Mouse (Mus musculus) liver, embryonic 11.5 days (tissue): ENCODE results near the gene Abca8b. TPM values are rescaled to one million over a fixed set of nuclear protein-coding genes. Genes with fewer than 3 reads are reported as not detected.

Experiments used
- ATAC-seq: fragments of 200-750 bp; cut with Nextera tagmentation; replicated peaks from 2 replicates; pipeline ENCODE4 v1.8.0; 2017; ENCODE audit warnings: moderate number of reproducible peaks, mild to moderate bottlenecking, moderate TSS enrichment, moderate library complexity; ENCODE audit not compliant: low FRiP score
- DNase-seq: peaks from one replicate; pipeline ENCODE4 v3.0.0-alpha.2; 2017; ENCODE audit warnings: low spot score
- H3K27ac ChIP-seq: fragments of 300-500 bp; sonication (generic); 2 replicates; pipeline ENCODE4 v1.5.1; 2014; ENCODE audit warnings: mild to moderate bottlenecking, low read depth, low read length, control low read depth
- H3K27me3 ChIP-seq: fragments of 300-500 bp; sonication (generic); replicated peaks from 2 replicates; pipeline ENCODE4 v1.6.1; 2014; ENCODE audit warnings: low read length, mixed read lengths; ENCODE audit not compliant: control insufficient read depth, insufficient read depth
- H3K36me3 ChIP-seq: fragments of 300-500 bp; sonication (generic); 2 replicates; pipeline ENCODE4 v1.6.1; 2014; ENCODE audit warnings: mild to moderate bottlenecking, low read length, moderate library complexity, mixed read lengths; ENCODE audit not compliant: control insufficient read depth, insufficient read depth
- H3K4me1 ChIP-seq: fragments of 300-500 bp; sonication (generic); replicated peaks from 2 replicates; pipeline ENCODE4 v1.6.1; 2014; ENCODE audit warnings: low read length, mixed read lengths; ENCODE audit not compliant: control insufficient read depth, insufficient read depth
- H3K4me2 ChIP-seq: fragments of 300-500 bp; sonication (generic); 2 replicates; pipeline ENCODE4 v1.6.1; 2014; ENCODE audit warnings: mild to moderate bottlenecking, control low read depth, moderate library complexity
- H3K4me3 ChIP-seq: fragments of 300-500 bp; sonication (generic); 2 replicates; pipeline ENCODE4 v1.5.1; 2014; ENCODE audit warnings: low read depth, low read length, control low read depth
- H3K9ac ChIP-seq: fragments of 300-500 bp; sonication (generic); 2 replicates; pipeline ENCODE4 v1.6.1; 2014; ENCODE audit warnings: low read depth, low read length, control low read depth
- H3K9me3 ChIP-seq: fragments of 300-500 bp; sonication (generic); 2 replicates; pipeline ENCODE4 v1.6.1; 2016; ENCODE audit warnings: low read length, inconsistent platforms, mixed read lengths; ENCODE audit not compliant: control insufficient read depth
- WGBS: fragments of 180-500 bp; shearing (Covaris S2); extraction: QIAGEN DNeasy Blood & Tissue Kit; methylation state at CpG from one replicate; pipeline ENCODE4 v1.1.7; 2014; 5-methylcytosine and 5-hydroxymethylcytosine counted together
- polyA plus RNA-seq: library from polyadenylated mRNA; unstranded; fragments of >200 nt; fragmentation: Nextera tagmentation; extraction: Ambion mirVana; gene quantifications from 2 replicates; pipeline ENCODE4 v1.2.1, GENCODE M21; 2014

Gene Abca8b
- 6.1 TPM in 2 replicates for polyA plus RNA-seq

GRCm38 (mm10) chr11:109995624-109996023, at the start of gene Abca8b:
Abca8b (minus strand) TSS chr11:109995845.
- ATAC-seq (peak; percentile 79), DNase-seq (peak; percentile 53)
- H3K9ac ChIP-seq: 0 out of 2 replicates have a peak within 1 kb of the TSS, but pooled peaks have one; percentile 30
- H3K36me3 ChIP-seq: no peaks in the 10 kb centered on the region
- no peaks in the 10 kb centered on the region for H3K4me1 ChIP-seq
- no peaks in the 10 kb centered on the region for H3K27me3 ChIP-seq
- peak within 1 kb of the TSS; percentile 25 for H3K4me3 ChIP-seq
- 2% methylated on average over 15 of the region's 15 CpGs for WGBS
- peak within 1 kb of the TSS; percentile 63 for H3K4me2 ChIP-seq
- H3K27ac ChIP-seq: peak within 1 kb of the TSS; percentile 14; the same call in 1 of the 2 replicates
- no peaks in the 10 kb centered on the region for H3K9me3 ChIP-seq

- no peaks in the 10 kb centered on the region for H3K36me3 ChIP-seq
- H3K4me3 ChIP-seq: no peak overlapping the region
- no peaks in the 10 kb centered on the region for H3K4me1 ChIP-seq
- DNase-seq (no peak), ATAC-seq (no peak)
- no peaks in the 10 kb centered on the region for H3K9me3 ChIP-seq
- no peak overlapping the region for H3K27ac ChIP-seq
- H3K9ac ChIP-seq: no peak overlapping the region
- H3K27me3 ChIP-seq: no peaks in the 10 kb centered on the region
- no peak overlapping the region for H3K4me2 ChIP-seq
- 84% methylated on average over 2 of the region's 2 CpGs for WGBS
Observed at GRCm38 (mm10) chr11:110037795-110038194, 42.1 kb upstream of the Abca8b start.

- H3K9ac ChIP-seq: no peak overlapping the region
- H3K4me3 ChIP-seq: no peak overlapping the region
- H3K4me2 ChIP-seq: no peak overlapping the region
- H3K27me3 ChIP-seq: no peaks in the 10 kb centered on the region
- no peaks in the 10 kb centered on the region for H3K4me1 ChIP-seq
- ATAC-seq (peak; percentile 29; the same call in 1 of the 2 replicates), DNase-seq (no peak)
- H3K9me3 ChIP-seq: no peaks in the 10 kb centered on the region
- H3K27ac ChIP-seq: no peak overlapping the region
- WGBS: 56% methylated on average over 7 of the region's 7 CpGs
- H3K36me3 ChIP-seq: no peaks in the 10 kb centered on the region
Observed at GRCm38 (mm10) chr11:110028913-110029695, 33.5 kb upstream of the Abca8b start.

GRCm38 (mm10) chr11:110010836-110011546, 15.3 kb upstream of the Abca8b start:
- 61% methylated on average over 2 of the region's 2 CpGs for WGBS
- Histone ChIP-seq H3K27me3 (no peaks in the 10 kb centered on the region), H3K4me2 (no peak overlapping the region), H3K36me3 (no peaks in the 10 kb centered on the region), H3K9me3 (no peaks in the 10 kb centered on the region), H3K9ac (no peak overlapping the region), H3K4me1 (no peaks in the 10 kb centered on the region), H3K4me3 (no peak overlapping the region), H3K27ac (no peak overlapping the region)
- ATAC-seq (0 out of 2 replicates have a peak, but pooled peaks have one; percentile 36), DNase-seq (no peak)

GRCm38 (mm10) chr11:109995013-109995412, 632 bp downstream of the Abca8b start:
- H3K36me3 ChIP-seq: no peaks in the 10 kb centered on the region
- ATAC-seq (no peak), DNase-seq (no peak)
- H3K9me3 ChIP-seq: no peaks in the 10 kb centered on the region
- no peak overlapping the region for H3K9ac ChIP-seq
- H3K4me2 ChIP-seq: peak overlapping the region; percentile 63
- no peaks in the 10 kb centered on the region for H3K4me1 ChIP-seq
- WGBS: 9% methylated on average over 3 of the region's 3 CpGs
- H3K4me3 ChIP-seq: peak overlapping the region; percentile 25
- H3K27ac ChIP-seq: no peak overlapping the region
- H3K27me3 ChIP-seq: no peaks in the 10 kb centered on the region

GRCm38 (mm10) chr11:109994014-109994413, 1.6 kb downstream of the Abca8b start:
- no peaks in the 10 kb centered on the region for H3K9me3 ChIP-seq
- WGBS: 29% methylated on average over 6 of the region's 6 CpGs
- H3K27me3 ChIP-seq: no peaks in the 10 kb centered on the region
- peak overlapping the region; percentile 25; the same call in 1 of the 2 replicates for H3K4me3 ChIP-seq
- no peaks in the 10 kb centered on the region for H3K36me3 ChIP-seq
- H3K27ac ChIP-seq: peak overlapping the region; percentile 14; the same call in 1 of the 2 replicates
- DNase-seq (no peak), ATAC-seq (no peak)
- no peaks in the 10 kb centered on the region for H3K4me1 ChIP-seq
- H3K9ac ChIP-seq: no peak overlapping the region
- peak overlapping the region; percentile 63 for H3K4me2 ChIP-seq

GRCm38 (mm10) chr11:109991270-109991669, 4.4 kb downstream of the Abca8b start:
- Histone ChIP-seq H3K4me1 (no peaks in the 10 kb centered on the region), H3K9ac (no peak overlapping the region), H3K36me3 (no peaks in the 10 kb centered on the region), H3K27me3 (no peaks in the 10 kb centered on the region), H3K4me2 (no peak overlapping the region), H3K4me3 (no peak overlapping the region), H3K9me3 (no peaks in the 10 kb centered on the region), H3K27ac (no peak overlapping the region)
- DNase-seq (no peak), ATAC-seq (no peak)
- WGBS: 51% methylated on average over 3 of the region's 3 CpGs

- no peak overlapping the region for H3K9ac ChIP-seq
- H3K9me3 ChIP-seq: no peaks in the 10 kb centered on the region
- H3K4me3 ChIP-seq: no peak overlapping the region
- DNase-seq: no peak
- no peaks in the 10 kb centered on the region for H3K4me1 ChIP-seq
- 81% methylated on average over 2 of the region's 2 CpGs for WGBS
- ATAC-seq: no peak
- no peaks in the 10 kb centered on the region for H3K27me3 ChIP-seq
- H3K27ac ChIP-seq: no peak overlapping the region
- H3K36me3 ChIP-seq: no peaks in the 10 kb centered on the region
- H3K4me2 ChIP-seq: no peak overlapping the region
Observed at GRCm38 (mm10) chr11:109990256-109990655, 5.4 kb downstream of the Abca8b start.
